Mouse (Mus musculus) kidney, embryonic 16.5 days (tissue): ENCODE data around the gene Foxc2. TPM values are rescaled to one million over a fixed set of nuclear protein-coding genes. Genes with fewer than 3 reads are reported as not detected.
A peak's percentile ranks its signal among the peaks of the same experiment; 100 is the strongest.

Source experiments
- ATAC-seq: fragments of 200-750 bp; cut with Nextera tagmentation; 2 replicates; pipeline ENCODE4 v1.8.0; 2017; ENCODE audit warnings: moderate TSS enrichment; ENCODE audit not compliant: low FRiP score, low TSS enrichment
- H3K27ac ChIP-seq: fragments of 300-500 bp; sonication (generic); 2 replicates; pipeline ENCODE4 v1.5.1; 2014; ENCODE audit warnings: low read length
- H3K27me3 ChIP-seq: fragments of 300-500 bp; sonication (generic); 2 replicates; pipeline ENCODE4 v1.6.1; 2014; ENCODE audit warnings: low read length, control low read depth, mixed read lengths; ENCODE audit not compliant: insufficient read depth
- H3K36me3 ChIP-seq: fragments of 300-500 bp; sonication (generic); 2 replicates; pipeline ENCODE4 v1.6.1; 2014; ENCODE audit warnings: low read length, control low read depth, mixed read lengths; ENCODE audit not compliant: insufficient read depth
- H3K4me1 ChIP-seq: fragments of 300-500 bp; sonication (generic); 2 replicates; pipeline ENCODE4 v1.6.1; 2014; ENCODE audit warnings: low read length, control low read depth, mixed read lengths; ENCODE audit not compliant: insufficient read depth
- H3K4me2 ChIP-seq: fragments of 300-500 bp; sonication (generic); replicated peaks from 2 replicates; pipeline ENCODE4 v1.6.1; 2014; ENCODE audit warnings: low read depth, low read length
- H3K4me3 ChIP-seq: fragments of 300-500 bp; sonication (generic); 2 replicates; pipeline ENCODE4 v1.5.1; 2014; ENCODE audit warnings: mild to moderate bottlenecking, low read length
- H3K9ac ChIP-seq: fragments of 300-500 bp; sonication (generic); replicated peaks from 2 replicates; pipeline ENCODE4 v1.6.1; 2014; ENCODE audit warnings: low read length
- H3K9me3 ChIP-seq: fragments of 300-500 bp; sonication (generic); 2 replicates; pipeline ENCODE4 v1.6.1; 2016; ENCODE audit warnings: low read length, control low read depth
- WGBS: fragments of 180-500 bp; shearing (Covaris S2); extraction: QIAGEN DNeasy Blood & Tissue Kit; methylation state at CpG from one replicate; pipeline ENCODE4 v1.1.7; 2014; 5-methylcytosine and 5-hydroxymethylcytosine counted together
- polyA plus RNA-seq: library from polyadenylated mRNA; unstranded; fragments of >200 nt; fragmentation: Nextera tagmentation; extraction: Ambion mirVana; gene quantifications from 2 replicates; pipeline ENCODE4 v1.2.1, GENCODE M21; 2015

The Foxc2 gene
- 24.9 and 27.3 TPM in 2 replicates for polyA plus RNA-seq

- ATAC-seq = peak; percentile 73
Observed at GRCm38 (mm10) chr8:121115948-121116347, at the start of gene Foxc2. Gene Foxc2 (plus strand): TSS chr8:121116171.

DNA sequence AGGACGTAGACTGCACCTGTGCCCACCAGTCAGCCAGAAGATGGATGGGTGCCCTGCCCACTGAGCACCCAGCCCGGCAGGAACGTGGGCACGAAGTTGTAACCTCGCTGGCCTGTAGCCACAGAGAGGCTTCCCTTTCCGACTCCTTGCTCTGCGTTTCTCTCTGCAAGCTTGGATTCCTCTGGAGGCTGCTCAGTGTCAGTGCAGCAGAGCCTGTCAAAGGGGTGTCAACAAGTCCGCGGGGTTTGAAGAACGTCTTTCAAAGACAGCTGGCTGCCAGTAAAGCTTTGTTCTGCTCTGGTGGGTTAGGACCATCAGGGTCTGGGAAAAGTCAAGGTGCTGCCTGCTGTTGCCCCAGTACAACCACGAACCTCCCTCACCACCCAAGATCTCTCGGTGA lies 44.5 kb upstream of the Foxc2 start:
- no peak overlapping the region for H3K27ac ChIP-seq
- no peak overlapping the region for H3K4me3 ChIP-seq
- no peaks in the 10 kb centered on the region for H3K9me3 ChIP-seq
- no peaks in the 10 kb centered on the region for H3K36me3 ChIP-seq
- no peak for ATAC-seq
- H3K9ac ChIP-seq = no peak overlapping the region
- H3K27me3 ChIP-seq = peaks cover 84% of the 10 kb centered on the region
- WGBS = 2% methylated on average over 12 of the region's 12 CpGs
- peaks cover 10% of the 10 kb centered on the region for H3K4me1 ChIP-seq
- H3K4me2 ChIP-seq = no peak overlapping the region

More at GRCm38 (mm10) chr8:121115948-121116347, at the start of gene Foxc2:
- peak within 1 kb of the TSS; percentile 69 for H3K4me2 ChIP-seq
- peak within 1 kb of the TSS; percentile 70 for H3K4me3 ChIP-seq
- H3K9me3 ChIP-seq = no peaks in the 10 kb centered on the region
- 0 out of 2 replicates have a peak, but pooled peaks cover under 1% of the 10 kb centered on the region for H3K36me3 ChIP-seq
- H3K27me3 ChIP-seq = peaks cover 19% of the 10 kb centered on the region
- peaks cover 19% of the 10 kb centered on the region for H3K4me1 ChIP-seq
- peak within 1 kb of the TSS; percentile 94 for H3K27ac ChIP-seq
- peak within 1 kb of the TSS; percentile 89 for H3K9ac ChIP-seq
- WGBS = under 1% methylated on average over 25 of the region's 25 CpGs

GRCm38 (mm10) chr8:121072406-121073130 lies 43.4 kb upstream of the Foxc2 start:
- Histone ChIP-seq H3K27ac (no peak overlapping the region), H3K9me3 (no peaks in the 10 kb centered on the region), H3K36me3 (no peaks in the 10 kb centered on the region), H3K27me3 (peaks cover 94% of the 10 kb centered on the region), H3K4me3 (no peak overlapping the region), H3K9ac (no peak overlapping the region), H3K4me2 (no peak overlapping the region), H3K4me1 (peaks cover 10% of the 10 kb centered on the region)
- WGBS = 10% methylated on average over 11 of the region's 11 CpGs
- no peak for ATAC-seq

DNA sequence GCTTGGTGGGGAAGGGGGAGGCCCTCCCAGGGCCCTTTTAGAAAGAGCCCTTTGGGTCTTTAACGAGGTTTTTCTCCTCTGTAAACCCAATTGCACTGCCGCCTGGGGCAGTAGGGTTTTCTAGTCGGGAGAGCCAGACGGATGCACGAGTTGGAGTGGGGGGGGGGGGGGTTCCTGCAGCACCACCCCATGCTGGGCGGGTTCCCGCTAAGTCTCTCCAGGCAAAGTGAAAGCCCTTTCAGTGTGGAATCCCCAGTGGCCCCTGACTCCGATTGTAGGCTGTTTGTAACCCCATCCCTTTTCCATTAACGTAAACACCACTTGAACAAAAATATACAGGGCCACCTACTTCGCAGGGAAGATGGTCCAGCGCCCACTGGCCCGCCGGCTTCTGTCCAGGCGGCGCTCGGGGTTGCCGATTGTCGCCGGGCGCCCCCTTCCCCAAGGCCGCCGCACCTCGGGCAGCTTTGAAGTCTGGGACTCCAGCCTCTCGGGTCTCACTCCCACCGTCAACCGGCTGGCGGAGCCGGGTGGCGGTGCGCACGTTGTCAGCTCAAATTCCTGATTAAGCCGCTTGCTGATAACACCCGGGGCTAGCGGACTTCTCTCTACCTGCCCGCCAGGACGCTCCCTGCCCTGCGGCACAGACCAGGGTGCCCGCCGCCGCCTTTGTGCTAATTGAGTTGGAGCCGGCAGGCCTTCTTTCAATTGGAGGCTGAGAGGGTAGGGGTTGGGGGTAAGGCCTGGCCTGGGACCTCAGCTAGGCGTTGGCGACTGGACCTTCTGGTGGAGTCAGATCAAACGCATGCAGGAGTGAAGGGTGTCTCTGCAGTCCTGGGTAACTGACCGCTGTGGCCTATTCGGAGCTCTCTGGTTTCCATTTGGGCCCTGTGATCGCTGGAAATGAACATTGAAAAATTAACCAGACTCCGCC lies 42.5 kb upstream of the Foxc2 start:
- no peak overlapping the region for H3K27ac ChIP-seq
- H3K4me3 ChIP-seq = peak overlapping the region; percentile 3; the same call in 1 of the 2 replicates
- WGBS = 2% methylated on average over 48 of the region's 48 CpGs
- ATAC-seq = no peak
- no peak overlapping the region for H3K9ac ChIP-seq
- no peaks in the 10 kb centered on the region for H3K36me3 ChIP-seq
- peaks cover 98% of the 10 kb centered on the region for H3K27me3 ChIP-seq
- H3K9me3 ChIP-seq = no peaks in the 10 kb centered on the region
- peak overlapping the region; percentile 33; the same call in 1 of the 2 replicates for H3K4me2 ChIP-seq
- peaks cover 10% of the 10 kb centered on the region for H3K4me1 ChIP-seq

- Histone ChIP-seq H3K27me3 (peaks cover 98% of the 10 kb centered on the region), H3K36me3 (no peaks in the 10 kb centered on the region), H3K9ac (no peak overlapping the region), H3K9me3 (no peaks in the 10 kb centered on the region), H3K4me3 (no peak overlapping the region), H3K27ac (no peak overlapping the region), H3K4me1 (peaks cover 10% of the 10 kb centered on the region), H3K4me2 (no peak overlapping the region)
- ATAC-seq = no peak
- WGBS = 4% methylated on average over 15 of the region's 15 CpGs
Observed at GRCm38 (mm10) chr8:121074108-121074847, 41.7 kb upstream of the Foxc2 start.

DNA sequence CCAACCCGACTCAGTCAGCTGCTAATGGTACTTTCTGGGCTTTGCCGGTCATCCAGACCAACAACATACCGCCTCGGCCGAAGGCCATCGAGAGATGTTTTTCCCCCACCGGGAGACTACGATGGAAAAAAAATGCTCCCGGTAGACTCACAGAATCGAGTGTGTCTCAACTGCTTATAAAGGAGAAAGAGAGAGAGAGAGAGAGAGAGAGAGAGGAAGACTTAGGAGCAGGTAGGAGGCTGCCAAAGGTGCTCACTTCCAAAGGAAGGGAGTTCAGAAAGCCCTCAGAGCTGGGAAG lies 41.2 kb upstream of the Foxc2 start:
- H3K36me3 ChIP-seq = no peaks in the 10 kb centered on the region
- H3K9ac ChIP-seq = no peak overlapping the region
- H3K4me2 ChIP-seq = no peak overlapping the region
- H3K4me3 ChIP-seq = no peak overlapping the region
- 2% methylated on average over 10 of the region's 10 CpGs for WGBS
- no peaks in the 10 kb centered on the region for H3K9me3 ChIP-seq
- no peak for ATAC-seq
- peaks cover 10% of the 10 kb centered on the region for H3K4me1 ChIP-seq
- peaks cover 99% of the 10 kb centered on the region for H3K27me3 ChIP-seq
- H3K27ac ChIP-seq = no peak overlapping the region

DNA sequence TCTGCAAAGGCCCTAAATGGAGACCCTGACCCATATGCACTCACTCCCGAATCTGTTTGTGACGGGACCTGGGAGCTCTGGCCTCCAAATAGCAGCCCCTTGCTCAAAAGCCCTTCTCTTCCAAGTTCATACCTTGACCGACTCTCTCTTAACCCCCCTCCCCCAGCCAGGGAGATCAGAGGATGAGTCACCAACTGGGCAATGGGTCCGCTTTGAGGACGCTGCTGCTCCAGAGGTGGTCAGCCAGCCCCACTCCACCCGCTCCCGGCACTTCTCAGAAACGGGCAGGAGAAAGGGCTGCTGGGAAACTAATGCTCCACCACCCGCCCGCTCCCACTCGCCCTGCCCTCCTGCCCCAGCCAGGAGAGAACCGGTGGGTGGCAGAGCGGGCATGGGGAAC lies 40.0 kb upstream of the Foxc2 start:
- Histone ChIP-seq H3K4me2 (no peak overlapping the region), H3K27ac (no peak overlapping the region), H3K4me1 (peaks cover 13% of the 10 kb centered on the region), H3K4me3 (no peak overlapping the region), H3K27me3 (peaks cover 99% of the 10 kb centered on the region), H3K9me3 (no peaks in the 10 kb centered on the region), H3K9ac (no peak overlapping the region), H3K36me3 (no peaks in the 10 kb centered on the region)
- 6% methylated on average over 13 of the region's 13 CpGs for WGBS
- ATAC-seq = no peak

DNA sequence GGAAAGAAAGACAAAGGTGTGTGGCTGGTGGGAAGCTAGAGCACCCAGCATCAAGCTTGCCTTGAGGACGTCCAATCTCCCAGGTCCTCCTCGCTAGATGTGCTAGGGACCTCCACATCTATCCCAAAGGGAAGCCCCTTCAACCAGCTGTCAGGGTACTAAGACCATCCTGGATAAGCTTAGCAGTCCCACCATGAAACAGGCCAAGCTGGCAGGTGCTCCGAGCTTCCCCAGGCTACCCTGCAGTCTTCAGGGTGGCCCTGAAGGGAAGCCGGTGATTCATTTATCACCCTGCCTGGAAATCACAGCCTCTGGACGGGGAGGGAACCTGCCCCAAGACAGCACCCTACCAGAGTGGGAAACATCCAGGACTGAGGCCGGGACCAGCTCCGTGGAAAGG lies 39.4 kb upstream of the Foxc2 start:
- Histone ChIP-seq H3K9me3 (no peaks in the 10 kb centered on the region), H3K4me1 (peaks cover 10% of the 10 kb centered on the region), H3K36me3 (no peaks in the 10 kb centered on the region), H3K9ac (no peak overlapping the region), H3K4me2 (no peak overlapping the region), H3K27ac (no peak overlapping the region), H3K4me3 (no peak overlapping the region), H3K27me3 (peaks cover 99% of the 10 kb centered on the region)
- no peak for ATAC-seq
- 8% methylated on average over 7 of the region's 7 CpGs for WGBS

- Histone ChIP-seq H3K4me1 (peaks cover 13% of the 10 kb centered on the region), H3K4me2 (no peak overlapping the region), H3K36me3 (no peaks in the 10 kb centered on the region), H3K9me3 (no peaks in the 10 kb centered on the region), H3K27me3 (peaks cover 99% of the 10 kb centered on the region), H3K4me3 (no peak overlapping the region), H3K9ac (no peak overlapping the region), H3K27ac (no peak overlapping the region)
- no peak for ATAC-seq
- WGBS = 6% methylated on average over 14 of the region's 14 CpGs
Observed at GRCm38 (mm10) chr8:121078721-121079120, 37.2 kb upstream of the Foxc2 start.
